Mouse (Mus musculus) hindbrain, embryonic 15.5 days (tissue): Measurements from ENCODE around the gene Sema3f. TPM values are rescaled to one million over a fixed set of nuclear protein-coding genes. Genes with fewer than 3 reads are reported as not detected.

Experiments used
- ATAC-seq: fragments of 200-750 bp; cut with Nextera tagmentation; 2 replicates; pipeline ENCODE4 v1.8.0; 2017; ENCODE audit warnings: low read depth, moderate number of reproducible peaks, moderate TSS enrichment; ENCODE audit not compliant: low FRiP score
- H3K27ac ChIP-seq: fragments of 300-500 bp; sonication (generic); replicated peaks from 2 replicates; pipeline ENCODE4 v1.5.1; 2015; ENCODE audit warnings: mild to moderate bottlenecking, inconsistent platforms
- H3K27me3 ChIP-seq: fragments of 300-500 bp; sonication (generic); 2 replicates; pipeline ENCODE4 v1.6.1; 2015; ENCODE audit warnings: control low read depth, inconsistent platforms
- H3K36me3 ChIP-seq: fragments of 300-500 bp; sonication (generic); 2 replicates; pipeline ENCODE4 v1.6.1; 2015; ENCODE audit warnings: control low read depth, inconsistent platforms
- H3K4me1 ChIP-seq: fragments of 300-500 bp; sonication (generic); replicated peaks from 2 replicates; pipeline ENCODE4 v1.6.1; 2015; ENCODE audit warnings: control low read depth, inconsistent platforms
- H3K4me2 ChIP-seq: fragments of 300-500 bp; sonication (generic); 2 replicates; pipeline ENCODE4 v1.6.1; 2015; ENCODE audit warnings: moderate library complexity, mild to moderate bottlenecking, inconsistent platforms
- H3K4me3 ChIP-seq: fragments of 300-500 bp; sonication (generic); 2 replicates; pipeline ENCODE4 v1.5.1; 2015; ENCODE audit warnings: mild to moderate bottlenecking, inconsistent platforms
- H3K9ac ChIP-seq: fragments of 300-500 bp; sonication (generic); 2 replicates; pipeline ENCODE4 v1.6.1; 2015; ENCODE audit warnings: inconsistent platforms
- H3K9me3 ChIP-seq: fragments of 300-500 bp; sonication (generic); 2 replicates; pipeline ENCODE4 v1.6.1; 2016; ENCODE audit warnings: control low read depth, inconsistent platforms
- WGBS: fragments of 180-500 bp; shearing (Covaris S2); methylation state at CpG from one replicate; pipeline ENCODE4 v1.1.7; 2015; 5-methylcytosine and 5-hydroxymethylcytosine counted together
- polyA plus RNA-seq: library from polyadenylated mRNA; unstranded; fragments of >200 nt; fragmentation: Nextera tagmentation; extraction: Ambion mirVana; gene quantifications from 2 replicates; pipeline ENCODE4 v1.2.1, GENCODE M21; 2015

Sema3f gene
- 14.0 and 18.5 TPM in 2 replicates for polyA plus RNA-seq

DNA sequence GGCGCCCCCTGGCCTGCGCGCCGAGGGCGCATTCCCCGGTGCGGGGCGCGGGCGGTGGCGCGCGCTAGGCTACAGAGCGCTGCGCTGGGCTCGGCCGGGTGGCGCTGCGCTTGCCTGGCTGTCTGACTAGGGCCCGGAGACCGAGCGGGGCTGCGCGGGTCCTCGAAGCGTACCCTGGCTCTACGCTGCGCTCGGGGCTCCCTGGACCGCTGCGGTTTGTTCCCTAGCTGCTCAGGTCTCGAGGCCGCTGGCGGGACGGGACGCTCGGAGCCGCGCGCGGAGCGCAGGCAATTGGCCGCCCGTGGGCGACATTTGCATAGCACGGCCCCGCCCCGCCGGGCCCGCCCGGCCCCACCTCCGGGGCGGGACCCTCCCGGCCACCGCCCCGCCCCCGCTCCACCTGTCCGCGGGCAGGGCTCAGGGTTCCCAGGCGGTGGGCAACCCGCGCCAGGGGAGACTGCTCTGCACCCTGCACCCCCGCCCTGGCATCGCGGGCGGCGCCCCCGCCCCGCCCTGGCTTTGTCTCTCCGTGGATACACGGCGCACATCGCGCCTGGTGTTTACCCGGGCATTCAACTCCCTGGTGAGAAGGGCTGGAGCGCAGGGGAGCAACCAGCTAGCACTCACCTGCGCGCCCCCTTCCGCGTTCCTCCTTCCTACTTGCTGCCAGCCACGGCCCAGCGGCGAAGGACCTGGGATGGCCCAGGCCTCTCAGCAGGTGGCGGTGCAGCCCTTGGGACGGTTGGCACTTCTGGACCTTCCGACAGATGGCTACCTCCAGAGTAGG, at the start of gene Sema3f:
TSS of gene Sema3f (minus strand) at position 779 of the 787 bp plus-strand sequence.
- H3K4me2 ChIP-seq = peak within 1 kb of the TSS; percentile 88
- no peaks in the 10 kb centered on the region for H3K9me3 ChIP-seq
- H3K36me3 ChIP-seq = 0 out of 2 replicates have a peak, but pooled peaks cover 4% of the 10 kb centered on the region
- H3K4me3 ChIP-seq = peak within 1 kb of the TSS; percentile 67
- peak; percentile 72 for ATAC-seq
- H3K4me1 ChIP-seq = peaks cover 66% of the 10 kb centered on the region
- no peaks in the 10 kb centered on the region for H3K27me3 ChIP-seq
- 1% methylated on average over 65 of the region's 86 CpGs for WGBS
- peak within 1 kb of the TSS; percentile 77 for H3K9ac ChIP-seq
- peak within 1 kb of the TSS; percentile 83 for H3K27ac ChIP-seq

DNA sequence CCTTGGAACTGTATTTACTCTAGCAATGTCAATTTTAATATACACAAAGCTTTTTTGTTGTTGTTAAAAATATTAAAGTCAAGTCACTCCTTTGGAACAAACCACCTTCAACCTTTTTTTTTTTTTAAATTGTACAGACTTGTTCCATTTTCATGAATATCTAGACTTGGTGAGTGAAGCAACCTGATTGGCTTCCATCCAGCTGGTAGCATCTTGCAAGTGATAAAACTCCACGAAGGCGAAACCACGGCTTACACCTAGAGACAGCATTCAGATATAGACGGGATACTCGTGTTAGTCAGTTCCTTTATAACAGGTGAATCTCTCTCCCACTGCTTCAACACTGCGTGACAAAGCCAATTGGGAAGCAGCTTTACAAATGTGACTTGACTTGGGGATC, 49.3 kb upstream of the Sema3f start:
- 96% methylated on average over 6 of the region's 6 CpGs for WGBS
- Histone ChIP-seq H3K9ac (no peak overlapping the region), H3K4me3 (no peak overlapping the region), H3K9me3 (no peaks in the 10 kb centered on the region), H3K4me1 (no peaks in the 10 kb centered on the region), H3K27ac (no peak overlapping the region), H3K27me3 (no peaks in the 10 kb centered on the region), H3K36me3 (peaks cover 88% of the 10 kb centered on the region), H3K4me2 (no peak overlapping the region)
- no peak for ATAC-seq

DNA sequence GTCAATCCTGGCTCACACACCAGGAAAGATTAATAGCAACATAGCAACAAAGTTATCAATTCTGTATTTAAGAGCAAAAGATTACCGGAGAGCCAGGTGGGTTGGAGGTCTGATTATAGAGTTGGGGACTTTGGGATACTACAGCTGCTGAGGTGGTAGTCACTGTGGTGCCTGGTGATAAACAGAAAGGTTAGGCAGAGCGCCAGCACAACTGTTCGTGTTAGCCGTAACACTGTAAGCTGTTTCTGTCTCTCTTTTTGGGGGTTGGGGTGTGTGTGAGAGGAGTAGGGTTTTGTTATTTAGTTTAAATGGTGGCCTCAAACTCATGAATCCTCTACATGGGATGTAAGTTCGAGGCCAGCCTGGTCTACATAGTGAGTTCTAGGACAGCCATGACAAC, 40.1 kb upstream of the Sema3f start:
- no peak overlapping the region for H3K27ac ChIP-seq
- no peak overlapping the region for H3K9ac ChIP-seq
- H3K4me3 ChIP-seq = no peak overlapping the region
- H3K9me3 ChIP-seq = no peaks in the 10 kb centered on the region
- no peak for ATAC-seq
- H3K36me3 ChIP-seq = peaks cover 94% of the 10 kb centered on the region
- H3K4me2 ChIP-seq = no peak overlapping the region
- H3K27me3 ChIP-seq = no peaks in the 10 kb centered on the region
- 86% methylated on average over 5 of the region's 5 CpGs for WGBS
- H3K4me1 ChIP-seq = no peaks in the 10 kb centered on the region

DNA sequence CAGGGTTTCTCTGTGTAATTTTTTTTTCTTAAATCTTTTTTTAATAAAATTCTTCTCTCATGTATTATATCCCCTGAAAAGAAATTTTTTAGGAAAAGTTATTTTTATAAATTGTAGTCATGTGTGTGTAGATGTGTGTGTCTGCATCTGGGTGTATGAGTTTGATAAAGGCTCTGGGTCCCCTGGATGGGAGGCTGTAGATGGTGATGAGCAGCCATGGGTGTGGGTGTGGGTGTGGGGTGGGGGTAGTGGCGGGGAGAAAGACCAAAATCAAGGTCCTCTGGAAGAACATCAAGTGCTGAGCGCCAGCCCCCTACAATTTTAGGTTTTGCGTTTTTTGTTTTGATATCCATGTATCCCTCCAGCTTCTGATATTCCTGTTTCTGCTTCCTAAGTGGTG, 37.8 kb upstream of the Sema3f start:
- ATAC-seq = no peak
- no peaks in the 10 kb centered on the region for H3K27me3 ChIP-seq
- H3K4me3 ChIP-seq = no peak overlapping the region
- peaks cover 96% of the 10 kb centered on the region for H3K36me3 ChIP-seq
- no peaks in the 10 kb centered on the region for H3K4me1 ChIP-seq
- H3K4me2 ChIP-seq = no peak overlapping the region
- WGBS = 98% methylated on average over 3 of the region's 3 CpGs
- no peak overlapping the region for H3K27ac ChIP-seq
- H3K9me3 ChIP-seq = no peaks in the 10 kb centered on the region
- no peak overlapping the region for H3K9ac ChIP-seq

DNA sequence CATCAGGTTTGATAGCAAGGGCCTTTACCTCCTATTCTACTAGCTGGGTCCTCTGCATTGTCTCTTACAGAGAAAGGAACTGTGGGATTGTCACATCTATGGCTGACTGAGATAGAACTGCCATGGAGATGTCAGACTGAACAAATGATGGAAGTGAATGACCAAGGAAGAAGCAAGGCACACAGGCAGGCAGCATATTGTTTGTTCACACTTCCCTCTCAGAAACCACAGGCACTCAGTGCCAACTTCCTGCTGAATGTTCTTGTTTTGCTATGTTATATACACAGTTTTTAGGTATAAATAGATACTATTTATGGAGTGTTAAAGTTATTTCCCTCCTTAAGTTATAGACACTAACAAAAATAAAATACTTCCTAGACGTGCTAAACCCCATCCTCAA, 37.0 kb upstream of the Sema3f start:
- Histone ChIP-seq H3K4me1 (no peaks in the 10 kb centered on the region), H3K36me3 (peaks cover 98% of the 10 kb centered on the region), H3K9me3 (no peaks in the 10 kb centered on the region), H3K9ac (no peak overlapping the region), H3K4me3 (no peak overlapping the region), H3K27me3 (no peaks in the 10 kb centered on the region), H3K4me2 (no peak overlapping the region), H3K27ac (no peak overlapping the region)
- WGBS = 94% methylated on average over 1 of the region's 1 CpGs
- ATAC-seq = no peak

DNA sequence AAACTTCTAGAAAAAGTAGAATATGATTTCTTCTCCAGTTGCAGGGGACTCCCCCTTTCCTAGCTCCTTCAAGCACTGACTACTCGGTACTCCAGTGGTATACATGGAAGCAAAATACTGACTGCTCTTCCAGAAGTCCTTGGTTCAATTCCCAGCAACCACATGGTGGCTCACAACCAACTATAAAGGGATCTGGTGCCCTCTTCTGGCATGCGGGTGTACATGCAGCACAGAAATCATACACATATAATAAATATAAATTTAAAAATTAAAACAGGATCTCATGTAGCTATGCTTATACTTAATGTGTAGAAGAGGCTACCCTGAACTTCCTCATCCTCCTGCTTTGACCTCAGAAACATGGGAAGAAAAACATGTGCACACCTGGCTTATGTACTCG, 36.4 kb upstream of the Sema3f start:
- no peak overlapping the region for H3K4me2 ChIP-seq

GRCm38 (mm10) chr9:107744061-107744460, 33.8 kb upstream of the Sema3f start:
- Histone ChIP-seq H3K4me2 (no peak overlapping the region), H3K4me3 (no peak overlapping the region), H3K9ac (no peak overlapping the region), H3K27me3 (no peaks in the 10 kb centered on the region), H3K27ac (no peak overlapping the region), H3K36me3 (peaks cover 98% of the 10 kb centered on the region), H3K4me1 (no peaks in the 10 kb centered on the region), H3K9me3 (no peaks in the 10 kb centered on the region)
- WGBS = 90% methylated on average over 6 of the region's 6 CpGs
- ATAC-seq = no peak

More for the DNA sequence above, 36.4 kb upstream of the Sema3f start:
- Histone ChIP-seq H3K9me3 (no peaks in the 10 kb centered on the region), H3K9ac (no peak overlapping the region), H3K27me3 (no peaks in the 10 kb centered on the region), H3K4me1 (no peaks in the 10 kb centered on the region), H3K27ac (no peak overlapping the region), H3K4me3 (no peak overlapping the region), H3K36me3 (peaks cover 98% of the 10 kb centered on the region)
- no peak for ATAC-seq
- WGBS = 94% methylated on average over 3 of the region's 3 CpGs

DNA sequence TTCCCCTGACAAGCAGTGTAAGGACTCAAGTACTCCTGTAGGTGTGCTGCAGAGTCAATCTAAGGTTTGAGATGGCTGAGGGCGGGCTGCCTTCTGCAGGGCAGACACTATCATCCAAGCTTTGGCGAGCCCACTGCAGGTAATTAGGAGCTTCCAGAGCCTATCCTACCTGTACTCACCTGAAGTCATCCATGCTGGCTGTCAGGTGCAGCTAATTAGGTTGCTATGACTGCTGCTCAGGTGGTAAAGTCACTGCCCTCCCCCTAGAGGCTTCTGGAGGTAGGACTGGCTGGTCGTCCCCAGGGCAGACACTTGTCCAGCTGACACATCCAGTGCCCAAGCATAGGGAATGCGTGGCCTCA, 28.5 kb upstream of the Sema3f start:
- H3K4me3 ChIP-seq = no peak overlapping the region
- H3K4me1 ChIP-seq = peaks cover 32% of the 10 kb centered on the region
- ATAC-seq = peak; percentile 23; the same call in 1 of the 2 replicates
- H3K9me3 ChIP-seq = no peaks in the 10 kb centered on the region
- no peak overlapping the region for H3K9ac ChIP-seq
- 44% methylated on average over 4 of the region's 4 CpGs for WGBS
- peaks cover 51% of the 10 kb centered on the region for H3K36me3 ChIP-seq
- H3K27me3 ChIP-seq = no peaks in the 10 kb centered on the region
- peak overlapping the region; percentile 44; the same call in 1 of the 2 replicates for H3K27ac ChIP-seq
- H3K4me2 ChIP-seq = no peak overlapping the region

GRCm38 (mm10) chr9:107738020-107738840, 28.0 kb upstream of the Sema3f start:
- Histone ChIP-seq H3K4me2 (no peak overlapping the region), H3K4me3 (no peak overlapping the region), H3K27ac (peak overlapping the region; percentile 44), H3K36me3 (peaks cover 45% of the 10 kb centered on the region), H3K4me1 (peaks cover 32% of the 10 kb centered on the region), H3K9me3 (no peaks in the 10 kb centered on the region), H3K9ac (no peak overlapping the region), H3K27me3 (no peaks in the 10 kb centered on the region)
- peak; percentile 65 for ATAC-seq
- 21% methylated on average over 7 of the region's 7 CpGs for WGBS

DNA sequence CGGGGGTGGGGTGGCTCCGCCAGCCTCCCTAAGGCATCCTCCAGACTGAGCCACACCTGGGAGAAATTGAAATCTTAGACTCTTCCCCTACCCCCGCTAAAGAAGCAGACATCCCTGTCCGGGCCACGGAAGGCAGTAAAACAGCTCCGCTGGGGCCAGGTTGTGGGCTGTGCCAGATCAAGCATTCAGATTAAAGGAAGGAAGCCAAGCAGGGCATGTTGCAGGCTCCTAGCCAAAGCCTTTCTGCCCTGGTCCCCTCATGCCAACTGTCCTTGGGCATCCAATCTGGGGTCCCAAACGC, 25.9 kb upstream of the Sema3f start:
- Histone ChIP-seq H3K27me3 (no peaks in the 10 kb centered on the region), H3K9me3 (no peaks in the 10 kb centered on the region), H3K4me3 (no peak overlapping the region), H3K9ac (0 out of 2 replicates have a peak overlapping the region, but pooled peaks have one; percentile 8), H3K36me3 (peaks cover 24% of the 10 kb centered on the region), H3K27ac (peak overlapping the region; percentile 66), H3K4me1 (peaks cover 34% of the 10 kb centered on the region), H3K4me2 (peak overlapping the region; percentile 41)
- 3% methylated on average over 7 of the region's 7 CpGs for WGBS
- ATAC-seq = 0 out of 2 replicates have a peak, but pooled peaks have one; percentile 2

GRCm38 (mm10) chr9:107735356-107736184, 25.3 kb upstream of the Sema3f start:
- WGBS = 3% methylated on average over 17 of the region's 17 CpGs
- H3K4me1 ChIP-seq = peaks cover 39% of the 10 kb centered on the region
- peak overlapping the region; percentile 66 for H3K27ac ChIP-seq
- H3K4me3 ChIP-seq = no peak overlapping the region
- peak overlapping the region; percentile 8; the same call in 1 of the 2 replicates for H3K9ac ChIP-seq
- no peaks in the 10 kb centered on the region for H3K9me3 ChIP-seq
- H3K36me3 ChIP-seq = peaks cover 18% of the 10 kb centered on the region
- no peaks in the 10 kb centered on the region for H3K27me3 ChIP-seq
- H3K4me2 ChIP-seq = peak overlapping the region; percentile 41
- 0 out of 2 replicates have a peak, but pooled peaks have one; percentile 19 for ATAC-seq
